Mouse (Mus musculus): ENCODE measurements around the gene Acap2.

DNA sequence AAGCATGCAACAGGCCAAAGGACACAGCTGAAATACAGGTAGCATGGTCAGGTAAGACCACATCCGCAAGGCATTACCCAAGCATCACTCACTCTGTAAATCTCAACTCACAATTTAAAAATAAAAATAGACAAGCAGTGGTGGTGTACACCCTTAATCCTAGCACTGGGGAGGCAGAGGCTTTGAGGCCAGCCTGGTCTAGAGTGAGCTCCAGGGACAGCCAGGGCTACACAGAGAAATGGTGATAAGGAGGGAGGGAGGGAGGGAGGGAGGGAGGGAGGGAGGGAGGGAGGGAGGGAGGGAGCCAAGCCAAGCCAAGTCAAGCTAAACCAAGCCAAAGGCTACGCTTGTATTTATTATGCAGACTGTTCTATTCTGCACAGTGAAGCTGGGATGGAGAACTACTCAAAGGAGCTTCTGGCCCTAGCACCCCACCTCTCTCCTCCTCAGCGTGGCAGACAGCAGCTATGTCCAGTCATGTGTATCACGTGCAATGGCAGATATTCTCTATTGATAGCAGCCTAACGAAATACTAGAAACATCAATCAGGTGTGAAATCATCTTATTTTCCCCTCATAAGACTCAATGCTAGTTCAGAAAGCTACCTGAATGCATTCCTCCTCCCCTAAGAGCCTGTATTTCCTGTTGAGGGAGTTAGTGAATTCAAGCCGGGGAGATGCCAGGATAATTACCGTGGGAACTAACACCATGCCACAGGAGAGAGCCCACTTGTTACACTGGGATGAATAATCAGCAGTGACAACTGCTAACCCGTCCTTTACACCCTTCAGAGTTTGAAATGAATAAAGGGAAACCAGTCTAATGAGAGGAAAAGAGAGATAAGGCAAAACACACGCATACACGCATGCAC lies 33.8 kb downstream of the Acap2 start:
- TF ChIP-seq CTCF (IDR thresholded peaks at IDR 0.05; ENCODE audit: low read depth, low read length) (no peak), POLR2A (IDR thresholded peaks at IDR 0.05; ENCODE audit: insufficient read depth, low read length) (no peak), EP300 (IDR thresholded peaks at IDR 0.05; ENCODE audit: insufficient read depth, low read depth, low read length) (no peak)
